Mouse (Mus musculus): ENCODE data around the gene Fads2. TPM values are rescaled to one million over a fixed set of nuclear protein-coding genes. Genes with fewer than 3 reads are reported as not detected.
A peak's percentile ranks its signal among the peaks of the same experiment; 100 is the strongest.

Fads2 gene
- polyA plus RNA-seq, 1 experiment from 2014 or later, result 149 TPM

GRCm38 (mm10) chr19:10096371-10096876 lies 5.1 kb downstream of the Fads2 start:
- Histone ChIP-seq H3K4me3 (0 out of 2 replicates have a peak overlapping the region, but pooled peaks have one; percentile 24), H3K4me1 (replicated peaks) (peaks cover 63% of the 10 kb centered on the region), H3K9ac (peak overlapping the region; percentile 93; the same call in 1 of the 2 replicates), H3K27me3 (no peaks in the 10 kb centered on the region), H3K36me3 (peaks cover 43% of the 10 kb centered on the region), H3K27ac (no peak overlapping the region; the same call in 1 of the 2 replicates), H3K4me2 (peak overlapping the region; percentile 96; the same call in 1 of the 2 replicates), H3K9me3 (no peaks in the 10 kb centered on the region)
- WGBS, result 90% methylated on average over 2 of the region's 2 CpGs
- ATAC-seq (ENCODE audit: low FRiP score), result no peak

DNA sequence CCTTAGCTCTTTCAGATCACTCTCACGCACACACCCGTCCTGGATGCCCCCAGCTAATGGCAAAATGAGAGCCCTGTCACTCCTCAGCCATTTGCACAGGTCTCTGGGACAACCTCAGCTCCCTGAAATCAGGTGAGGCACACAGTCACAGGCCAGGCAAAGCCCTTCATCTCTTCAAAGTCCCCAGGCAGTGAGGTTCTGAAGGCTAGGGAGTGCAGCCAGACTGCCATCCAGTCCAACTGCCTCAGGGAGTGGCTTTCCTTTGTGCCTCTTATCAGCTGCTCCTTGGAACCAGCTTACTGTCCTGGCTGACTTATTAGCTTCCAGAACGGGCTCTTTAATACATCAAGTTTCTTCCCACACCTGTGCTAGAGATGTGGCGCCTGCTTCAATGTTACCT lies 6.9 kb downstream of the Fads2 start:
- H3K9ac ChIP-seq, result peak overlapping the region; percentile 93
- no peak overlapping the region; the same call in 1 of the 2 replicates for H3K27ac ChIP-seq
- no peaks in the 10 kb centered on the region for H3K27me3 ChIP-seq
- H3K9me3 ChIP-seq, result no peaks in the 10 kb centered on the region
- no peak for ATAC-seq (ENCODE audit: low FRiP score)
- H3K4me3 ChIP-seq, result 0 out of 2 replicates have a peak overlapping the region, but pooled peaks have one; percentile 4
- 84% methylated on average over 4 of the region's 4 CpGs for WGBS
- H3K4me1 ChIP-seq (replicated peaks), result peaks cover 56% of the 10 kb centered on the region
- peaks cover 60% of the 10 kb centered on the region for H3K36me3 ChIP-seq
- H3K4me2 ChIP-seq, result 0 out of 2 replicates have a peak overlapping the region, but pooled peaks have one; percentile 15

GRCm38 (mm10) chr19:10093829-10094228 lies 7.7 kb downstream of the Fads2 start:
- 86% methylated on average over 4 of the region's 4 CpGs for WGBS
- Histone ChIP-seq H3K9ac (no peak overlapping the region), H3K27me3 (no peaks in the 10 kb centered on the region), H3K4me1 (replicated peaks) (peaks cover 47% of the 10 kb centered on the region), H3K36me3 (peaks cover 69% of the 10 kb centered on the region), H3K9me3 (no peaks in the 10 kb centered on the region), H3K27ac (no peak overlapping the region), H3K4me2 (no peak overlapping the region), H3K4me3 (no peak overlapping the region)
- ATAC-seq (ENCODE audit: low FRiP score), result no peak

GRCm38 (mm10) chr19:10086976-10087375 lies 14.6 kb downstream of the Fads2 start:
- H3K4me2 ChIP-seq, result no peak overlapping the region
- H3K27ac ChIP-seq, result no peak overlapping the region
- no peaks in the 10 kb centered on the region for H3K27me3 ChIP-seq
- no peak for ATAC-seq (ENCODE audit: low FRiP score)
- no peak overlapping the region for H3K4me3 ChIP-seq
- WGBS, result 95% methylated on average over 4 of the region's 4 CpGs
- peaks cover 97% of the 10 kb centered on the region for H3K36me3 ChIP-seq
- no peaks in the 10 kb centered on the region for H3K4me1 ChIP-seq (replicated peaks)
- H3K9ac ChIP-seq, result no peak overlapping the region
- H3K9me3 ChIP-seq, result no peaks in the 10 kb centered on the region

DNA sequence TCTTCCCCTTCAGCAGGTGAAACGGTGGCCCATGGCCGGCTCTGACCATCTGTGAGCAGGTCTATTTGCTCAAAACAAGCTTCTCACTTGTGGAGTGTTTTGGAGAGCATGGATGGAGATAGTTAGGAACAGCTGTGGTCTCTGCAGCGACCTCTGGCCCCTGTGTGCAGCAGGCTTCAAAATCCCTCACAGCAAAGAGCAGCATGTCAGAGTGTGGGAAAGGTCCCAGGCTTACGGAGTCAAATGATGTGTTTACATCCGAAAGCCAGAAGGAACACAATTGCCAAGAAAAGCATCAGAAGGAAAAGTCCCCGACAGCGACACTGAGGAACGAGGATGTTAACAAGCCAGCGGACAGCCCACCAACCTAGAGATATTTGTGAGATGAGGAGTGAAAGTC lies 16.1 kb downstream of the Fads2 start:
- Histone ChIP-seq H3K4me3 (no peak overlapping the region), H3K4me1 (replicated peaks) (no peaks in the 10 kb centered on the region), H3K4me2 (no peak overlapping the region), H3K9ac (no peak overlapping the region), H3K27ac (no peak overlapping the region), H3K9me3 (no peaks in the 10 kb centered on the region), H3K27me3 (no peaks in the 10 kb centered on the region), H3K36me3 (peaks cover 97% of the 10 kb centered on the region)
- ATAC-seq (ENCODE audit: low FRiP score), result no peak
- 83% methylated on average over 9 of the region's 9 CpGs for WGBS

DNA sequence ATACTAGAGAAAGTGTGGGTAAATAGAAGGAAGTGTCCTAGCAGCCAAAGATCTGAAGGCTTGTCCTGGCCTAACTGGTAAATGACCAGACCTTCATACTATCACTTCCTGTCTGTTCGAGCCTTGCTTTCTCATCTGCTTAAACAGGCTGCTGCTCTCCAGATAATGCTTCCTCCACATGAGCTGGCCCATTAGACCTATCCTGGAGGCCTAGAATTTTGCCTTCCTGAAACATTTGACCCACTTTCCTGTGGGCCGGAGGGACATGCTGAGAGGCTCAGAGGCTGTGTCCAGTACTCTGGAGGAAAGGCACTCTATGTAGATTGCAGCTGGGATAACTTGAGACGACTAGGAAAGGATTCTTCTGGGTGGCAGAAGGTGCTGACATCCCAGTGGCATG lies 19.4 kb downstream of the Fads2 start:
- no peak for ATAC-seq (ENCODE audit: low FRiP score)
- Histone ChIP-seq H3K4me1 (replicated peaks) (no peaks in the 10 kb centered on the region), H3K4me2 (no peak overlapping the region), H3K9ac (no peak overlapping the region), H3K27ac (no peak overlapping the region), H3K36me3 (peaks cover 97% of the 10 kb centered on the region), H3K27me3 (no peaks in the 10 kb centered on the region), H3K4me3 (no peak overlapping the region), H3K9me3 (no peaks in the 10 kb centered on the region)
- 86% methylated on average over 3 of the region's 3 CpGs for WGBS

GRCm38 (mm10) chr19:10080384-10080783 lies 21.2 kb downstream of the Fads2 start:
- H3K4me1 ChIP-seq (replicated peaks), result no peaks in the 10 kb centered on the region
- H3K27me3 ChIP-seq, result no peaks in the 10 kb centered on the region
- H3K4me2 ChIP-seq, result no peak overlapping the region
- no peak overlapping the region for H3K4me3 ChIP-seq
- 97% methylated on average over 7 of the region's 7 CpGs for WGBS
- H3K27ac ChIP-seq, result no peak overlapping the region
- H3K36me3 ChIP-seq, result peaks cover 98% of the 10 kb centered on the region
- no peaks in the 10 kb centered on the region for H3K9me3 ChIP-seq
- no peak for ATAC-seq (ENCODE audit: low FRiP score)
- no peak overlapping the region for H3K9ac ChIP-seq

GRCm38 (mm10) chr19:10078392-10078791 lies 23.2 kb downstream of the Fads2 start:
- no peak for ATAC-seq (ENCODE audit: low FRiP score)
- H3K27me3 ChIP-seq, result no peaks in the 10 kb centered on the region

DNA sequence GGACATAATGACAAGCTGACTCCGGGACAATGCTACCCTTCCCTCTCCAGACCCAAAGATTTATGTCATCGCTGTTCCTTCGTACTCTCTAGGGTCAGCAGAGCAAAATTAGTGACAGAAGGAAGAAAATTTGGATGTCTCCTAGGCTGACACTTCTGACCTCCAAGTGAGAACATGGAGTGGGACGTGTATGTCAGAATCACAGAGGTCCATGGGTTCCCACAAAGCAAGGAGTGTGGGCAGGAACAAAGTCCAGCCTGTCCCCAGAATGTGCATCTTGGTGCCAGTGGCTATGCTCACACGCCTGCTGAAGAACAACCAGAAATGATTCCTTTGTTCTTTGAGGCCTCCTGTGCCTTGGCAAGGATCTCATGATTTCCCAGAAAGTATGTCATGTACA lies 28.4 kb downstream of the Fads2 start:
- Histone ChIP-seq H3K36me3 (peaks cover 99% of the 10 kb centered on the region), H3K4me2 (no peak overlapping the region), H3K9me3 (no peaks in the 10 kb centered on the region), H3K9ac (no peak overlapping the region), H3K27me3 (no peaks in the 10 kb centered on the region), H3K4me1 (replicated peaks) (no peaks in the 10 kb centered on the region; the same call in none of the 2 replicates), H3K27ac (no peak overlapping the region), H3K4me3 (no peak overlapping the region)
- 93% methylated on average over 5 of the region's 5 CpGs for WGBS
- no peak for ATAC-seq (ENCODE audit: low FRiP score)

More at GRCm38 (mm10) chr19:10078392-10078791, 23.2 kb downstream of the Fads2 start:
- H3K4me3 ChIP-seq, result no peak overlapping the region
- WGBS, result 80% methylated on average over 6 of the region's 6 CpGs
- no peak overlapping the region for H3K27ac ChIP-seq
- H3K36me3 ChIP-seq, result peaks cover 98% of the 10 kb centered on the region
- no peaks in the 10 kb centered on the region for H3K9me3 ChIP-seq
- no peak overlapping the region for H3K4me2 ChIP-seq
- H3K9ac ChIP-seq, result no peak overlapping the region
- H3K4me1 ChIP-seq (replicated peaks), result no peaks in the 10 kb centered on the region

GRCm38 (mm10) chr19:10071892-10072291 lies 29.7 kb downstream of the Fads2 start:
- H3K9me3 ChIP-seq, result no peaks in the 10 kb centered on the region
- no peak overlapping the region for H3K9ac ChIP-seq
- H3K4me3 ChIP-seq, result no peak overlapping the region
- H3K36me3 ChIP-seq, result peaks cover 99% of the 10 kb centered on the region
- no peak overlapping the region for H3K4me2 ChIP-seq
- H3K4me1 ChIP-seq (replicated peaks), result no peaks in the 10 kb centered on the region; the same call in none of the 2 replicates
- H3K27ac ChIP-seq, result peak overlapping the region; percentile 50
- ATAC-seq (ENCODE audit: low FRiP score), result no peak
- WGBS, result 49% methylated on average over 4 of the region's 4 CpGs
- H3K27me3 ChIP-seq, result no peaks in the 10 kb centered on the region

- 73% methylated on average over 5 of the region's 5 CpGs for WGBS
- H3K36me3 ChIP-seq, result peaks cover 99% of the 10 kb centered on the region
- H3K4me2 ChIP-seq, result no peak overlapping the region
- no peaks in the 10 kb centered on the region; the same call in none of the 2 replicates for H3K4me1 ChIP-seq (replicated peaks)
- no peak overlapping the region for H3K4me3 ChIP-seq
- no peaks in the 10 kb centered on the region for H3K9me3 ChIP-seq
- peak overlapping the region; percentile 50 for H3K27ac ChIP-seq
- H3K27me3 ChIP-seq, result no peaks in the 10 kb centered on the region
- no peak overlapping the region for H3K9ac ChIP-seq
- no peak for ATAC-seq (ENCODE audit: low FRiP score)
Measured at GRCm38 (mm10) chr19:10071166-10071565, 30.4 kb downstream of the Fads2 start.

- WGBS, result 95% methylated on average over 8 of the region's 8 CpGs
- no peak for ATAC-seq (ENCODE audit: low FRiP score)
- H3K9ac ChIP-seq, result no peak overlapping the region
- no peak overlapping the region for H3K4me2 ChIP-seq
- H3K27ac ChIP-seq, result no peak overlapping the region
- H3K27me3 ChIP-seq, result no peaks in the 10 kb centered on the region
- no peaks in the 10 kb centered on the region; the same call in none of the 2 replicates for H3K4me1 ChIP-seq (replicated peaks)
- H3K36me3 ChIP-seq, result peaks cover 99% of the 10 kb centered on the region
- H3K9me3 ChIP-seq, result no peaks in the 10 kb centered on the region
- no peak overlapping the region for H3K4me3 ChIP-seq
Measured at GRCm38 (mm10) chr19:10070186-10070980, 31.2 kb downstream of the Fads2 start.

Data from hindbrain, embryonic 13.5 days (tissue).